Mouse (Mus musculus): ENCODE measurements at regions not wholly inside any gene's neighbourhood (a gene's known extent, or its start where the extent isn't known, plus 50 kb on each side); places are given as distances from the start of the nearest gene placed in this dataset.

DNA sequence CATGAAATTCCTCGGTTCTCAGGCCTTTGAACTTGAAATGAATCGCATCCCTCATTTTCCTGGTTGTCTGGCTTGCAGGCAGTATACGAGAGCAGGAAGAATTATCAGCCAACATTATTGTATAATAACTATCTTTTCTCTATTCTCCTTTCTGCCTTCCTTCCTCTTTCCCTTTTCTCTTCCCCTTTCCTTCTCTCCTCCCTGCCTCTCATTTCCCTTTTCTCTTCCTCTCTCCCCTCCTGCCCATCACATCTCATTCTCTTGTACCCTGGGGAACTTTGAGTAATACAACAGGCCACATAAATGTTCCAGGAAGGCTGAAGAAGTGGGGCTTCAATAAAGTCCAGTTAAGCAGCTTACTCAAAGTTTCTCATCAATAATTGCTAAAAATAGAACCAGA is 2831.1 kb downstream of the 9330182O14Rik start:
- ATAC-seq (replicated peaks; ENCODE audit: low FRiP score, low TSS enrichment, poor library complexity, severe bottlenecking): no peak

Measured in megakaryocyte-erythroid progenitor cell, adult 5-6 weeks (primary cell).